9 mouse cellular contexts compared by ENCODE assay signal in the genomic region with DNA sequence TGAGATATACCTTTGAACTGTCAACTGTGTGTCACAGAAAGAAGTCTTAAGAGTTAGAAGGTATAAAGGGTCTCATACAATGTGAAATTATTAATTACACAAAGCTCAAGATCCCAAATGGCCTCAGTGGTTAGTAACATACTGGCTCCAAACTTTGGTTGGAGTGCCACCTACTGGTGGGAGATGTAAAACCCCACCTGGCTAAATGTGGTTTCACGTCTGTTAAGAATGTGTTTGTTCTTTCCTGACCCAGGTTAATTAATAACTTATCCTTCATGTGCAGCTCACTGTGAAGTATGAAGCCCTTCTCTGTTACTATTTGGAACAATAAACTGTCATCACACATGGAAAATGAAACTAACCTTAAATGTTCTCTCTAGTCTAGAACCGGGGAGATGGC. TPM values are rescaled to one million over a fixed set of nuclear protein-coding genes. Genes with fewer than 3 reads are reported as not detected.
A peak's percentile ranks its signal among the peaks of the same experiment; 100 is the strongest.
DNase-seq lines count a peak whose midpoint lies in the region; ATAC-seq and TF ChIP-seq lines count a peak whose summit lies in the region.
"Had no signal": no experiment of that assay in that cellular context is flagged by ENCODE, and none has a peak within 500 bp of the region (broad histone marks: within the 10 kb centered on the region; RNA-seq: fewer than 3 reads in every experiment).

No protein-coding gene starts in this region.

- ATAC-seq in kidney, postnatal 0 days (replicated peaks; ENCODE audit: low FRiP score, low read depth), result peak; percentile 61
- peak; percentile 54 for ATAC-seq in liver, postnatal 0 days
- peak; percentile 66; the same call in 1 of the 2 replicates for ATAC-seq in neural tube, embryonic 14.5 days (ENCODE audit: low read depth)

- H3K27ac ChIP-seq in kidney, postnatal 0 days, result no peak overlapping the region
- H3K27ac ChIP-seq in liver, postnatal 0 days (ENCODE audit: low read depth), result no peak overlapping the region
- H3K27ac ChIP-seq in neural tube, embryonic 14.5 days (ENCODE audit: low read depth, low read length), result no peak overlapping the region

- H3K4me2 ChIP-seq in kidney, postnatal 0 days (ENCODE audit: low read length), result no peak overlapping the region
- no peak overlapping the region for H3K4me2 ChIP-seq in liver, postnatal 0 days (ENCODE audit: low read depth, low read length)
- H3K4me2 ChIP-seq in neural tube, embryonic 14.5 days (ENCODE audit: low read depth, low read length), result no peak overlapping the region

- no peaks in the 10 kb centered on the region for H3K4me1 ChIP-seq in kidney, postnatal 0 days (replicated peaks; ENCODE audit: insufficient read depth, low read length)
- no peaks in the 10 kb centered on the region for H3K4me1 ChIP-seq in liver, postnatal 0 days (ENCODE audit: insufficient read depth)
- H3K4me1 ChIP-seq in neural tube, embryonic 14.5 days (ENCODE audit: control insufficient read depth, insufficient read depth, low read length), result no peaks in the 10 kb centered on the region

- no peaks in the 10 kb centered on the region for H3K27me3 ChIP-seq in kidney, postnatal 0 days (ENCODE audit: insufficient read depth, low read length)
- no peaks in the 10 kb centered on the region for H3K27me3 ChIP-seq in liver, postnatal 0 days (ENCODE audit: insufficient read depth, low read length)
- no peaks in the 10 kb centered on the region for H3K27me3 ChIP-seq in neural tube, embryonic 14.5 days (ENCODE audit: control insufficient read depth, insufficient read depth, low read length)

- H3K9ac ChIP-seq in kidney, postnatal 0 days (ENCODE audit: low read depth, low read length), result no peak overlapping the region
- H3K9ac ChIP-seq in liver, postnatal 0 days (replicated peaks), result no peak overlapping the region
- H3K9ac ChIP-seq in neural tube, embryonic 14.5 days (replicated peaks; ENCODE audit: low read depth, low read length), result no peak overlapping the region

- H3K4me3 ChIP-seq in kidney, postnatal 0 days (replicated peaks; ENCODE audit: low read depth, low read length), result no peak overlapping the region
- H3K4me3 ChIP-seq in liver, postnatal 0 days (ENCODE audit: low read depth, low read length), result no peak overlapping the region
- no peak overlapping the region for H3K4me3 ChIP-seq in neural tube, embryonic 14.5 days (ENCODE audit: low read depth, low read length)

- DNase-seq in urinary bladder, postnatal 25 days (ENCODE audit: low spot score), result peak; percentile 35
- no peak for DNase-seq in urinary bladder, adult 2 months (ENCODE audit: low spot score)
- peak; percentile 58 for DNase-seq in c-Kit-positive CD71-negative TER-119-negative erythroid progenitor cells, embryonic 14.5 days (ENCODE audit: low read depth)
- DNase-seq in frontal cortex, postnatal 36 days (ENCODE audit: low spot score in 2 of 2), result peak; percentile 43 to 62
- peak; percentile 72 for DNase-seq in kidney, postnatal 0 days (ENCODE audit: low spot score)
- peak; percentile 65 for DNase-seq in liver, postnatal 0 days
- DNase-seq in thymus, postnatal 36 days, result peak; percentile 60 to 64

- peaks cover 18% of the 10 kb centered on the region for H3K36me3 ChIP-seq in kidney, postnatal 0 days (ENCODE audit: insufficient read depth, low read length)
- peaks cover 30% of the 10 kb centered on the region for H3K36me3 ChIP-seq in liver, postnatal 0 days (replicated peaks; ENCODE audit: insufficient read depth, low read length)
- peaks cover 29% of the 10 kb centered on the region for H3K36me3 ChIP-seq in neural tube, embryonic 14.5 days (ENCODE audit: control insufficient read depth, insufficient read depth, low read length)

- TF ChIP-seq CTCF in kidney, postnatal 0 days (IDR thresholded peaks at IDR 0.05; ENCODE audit: low read depth), result peak; percentile 93
- peak; percentile 92 for TF ChIP-seq CTCF in liver, postnatal 0 days (IDR thresholded peaks at IDR 0.05; ENCODE audit: low read depth)

- no peaks in the 10 kb centered on the region for H3K9me3 ChIP-seq in kidney, postnatal 0 days (replicated peaks; ENCODE audit: low read length)
- H3K9me3 ChIP-seq in liver, postnatal 0 days (ENCODE audit: low read length), result 0 out of 2 replicates have a peak, but pooled peaks cover 3% of the 10 kb centered on the region
- no peaks in the 10 kb centered on the region for H3K9me3 ChIP-seq in neural tube, embryonic 14.5 days (ENCODE audit: control insufficient read depth, low read length)

- 56% methylated on average over 2 of the region's 2 CpGs for WGBS in kidney, postnatal 0 days
- WGBS in liver, postnatal 0 days (ENCODE audit: insufficient replicate concordance), result 51% methylated on average over 2 of the region's 2 CpGs
- 59% methylated on average over 2 of the region's 2 CpGs for WGBS in neural tube, embryonic 14.5 days

- TF ChIP-seq EP300 in liver, postnatal 0 days (IDR thresholded peaks at IDR 0.05; ENCODE audit: low read depth), result no peak

RNA-seq across cellular contexts. Expression of a gene that starts 16.9 kb away (rescaled TPM):
- polyA plus RNA-seq in urinary bladder, adult 2 months (2012; rRNA removed), result 43.9 and 50.8 TPM in 2 replicates
- 71.6 and 74.9 TPM in 2 replicates for polyA plus RNA-seq in kidney, postnatal 0 days (2015; fragmentation: Nextera tagmentation; extraction: Ambion mirVana)
- 40.8 and 40.9 TPM in 2 replicates for polyA plus RNA-seq in liver, postnatal 0 days (2015; fragmentation: Nextera tagmentation; extraction: Ambion mirVana)
- 66.2 and 73.9 TPM in 2 replicates for polyA plus RNA-seq in neural tube, embryonic 14.5 days (2014; fragmentation: Nextera tagmentation; extraction: Ambion mirVana)

RNA-seq across cellular contexts. Expression of a gene that starts 53.6 kb away (rescaled TPM):
- 0.09 and 0.11 TPM in 2 replicates for polyA plus RNA-seq in urinary bladder, adult 2 months (2012; rRNA removed)
- 0.06 and 0.09 TPM in 2 replicates for polyA plus RNA-seq in kidney, postnatal 0 days (2015; fragmentation: Nextera tagmentation; extraction: Ambion mirVana)
- not detected in 2 replicates for polyA plus RNA-seq in liver, postnatal 0 days (2015; fragmentation: Nextera tagmentation; extraction: Ambion mirVana)
- polyA plus RNA-seq in neural tube, embryonic 14.5 days (2014; fragmentation: Nextera tagmentation; extraction: Ambion mirVana), result not detected in 2 replicates
- polyA plus RNA-seq: small intestine, adult 2 months had no signal
